Mouse (Mus musculus) embryonic facial prominence, embryonic 14.5 days (tissue): ENCODE results near the gene Myom3. TPM values are rescaled to one million over a fixed set of nuclear protein-coding genes. Genes with fewer than 3 reads are reported as not detected.

ENCODE experiments used
- ATAC-seq: fragments of 200-750 bp; cut with Nextera tagmentation; 2 replicates; pipeline ENCODE4 v1.8.0; 2017; ENCODE audit warnings: low read depth, moderate number of reproducible peaks, moderate TSS enrichment
- DNase-seq: peaks from one replicate; pipeline ENCODE4 v3.0.0-alpha.2; 2015; ENCODE audit warnings: low spot score
- H3K27ac ChIP-seq: fragments of 300-500 bp; sonication (generic); replicated peaks from 2 replicates; pipeline ENCODE4 v1.5.1; 2014; ENCODE audit warnings: low read depth, mild to moderate bottlenecking, low read length, moderate library complexity
- H3K27me3 ChIP-seq: fragments of 300-500 bp; sonication (generic); replicated peaks from 2 replicates; pipeline ENCODE4 v1.6.1; 2014; ENCODE audit warnings: low read length; ENCODE audit not compliant: control insufficient read depth, insufficient read depth
- H3K36me3 ChIP-seq: fragments of 300-500 bp; sonication (generic); 2 replicates; pipeline ENCODE4 v1.6.1; 2014; ENCODE audit warnings: low read length, mixed read lengths; ENCODE audit not compliant: control insufficient read depth, insufficient read depth
- H3K4me1 ChIP-seq: fragments of 300-500 bp; sonication (generic); 2 replicates; pipeline ENCODE4 v1.6.1; 2014; ENCODE audit warnings: antibody characterized with exemption, low read length; ENCODE audit not compliant: control insufficient read depth, insufficient read depth
- H3K4me2 ChIP-seq: fragments of 300-500 bp; sonication (generic); 2 replicates; pipeline ENCODE4 v1.6.1; 2014; ENCODE audit warnings: low read depth, mild to moderate bottlenecking, low read length, moderate library complexity, mixed read lengths
- H3K4me3 ChIP-seq: fragments of 300-500 bp; sonication (generic); 2 replicates; pipeline ENCODE4 v1.5.1; 2014; ENCODE audit warnings: low read depth, mild to moderate bottlenecking, low read length
- H3K9ac ChIP-seq: fragments of 300-500 bp; sonication (generic); 2 replicates; pipeline ENCODE4 v1.6.1; 2014; ENCODE audit warnings: low read depth, mild to moderate bottlenecking, low read length, moderate library complexity, mixed read lengths
- H3K9me3 ChIP-seq: fragments of 300-500 bp; sonication (generic); 2 replicates; pipeline ENCODE4 v1.6.1; 2016; ENCODE audit warnings: low read length; ENCODE audit not compliant: control insufficient read depth
- WGBS: fragments of 180-500 bp; shearing (Covaris S2); extraction: QIAGEN DNeasy Blood & Tissue Kit; methylation state at CpG from one replicate; pipeline ENCODE4 v1.1.7; 2014; 5-methylcytosine and 5-hydroxymethylcytosine counted together
- polyA plus RNA-seq: library from polyadenylated mRNA; unstranded; fragments of >200 nt; fragmentation: Nextera tagmentation; extraction: Ambion mirVana; gene quantifications from 2 replicates; pipeline ENCODE4 v1.2.1, GENCODE M21; 2014

Gene Myom3
- polyA plus RNA-seq, 1 experiment from 2014 or later, result 10.2 TPM

GRCm38 (mm10) chr4:135765707-135766106 lies 6.2 kb downstream of the Myom3 start:
- H3K4me1 ChIP-seq, result no peaks in the 10 kb centered on the region
- no peak overlapping the region for H3K4me2 ChIP-seq
- no peak overlapping the region for H3K4me3 ChIP-seq
- no peak overlapping the region for H3K9ac ChIP-seq
- ATAC-seq (peak; percentile 39; the same call in 1 of the 2 replicates), DNase-seq (no peak)
- H3K27me3 ChIP-seq, result no peaks in the 10 kb centered on the region
- no peaks in the 10 kb centered on the region for H3K36me3 ChIP-seq
- 72% methylated on average over 8 of the region's 8 CpGs for WGBS
- no peaks in the 10 kb centered on the region for H3K9me3 ChIP-seq
- no peak overlapping the region for H3K27ac ChIP-seq

- no peak for DNase-seq
- no peak for ATAC-seq
- Histone ChIP-seq H3K9ac (no peak overlapping the region), H3K4me3 (no peak overlapping the region), H3K4me2 (no peak overlapping the region), H3K27me3 (no peaks in the 10 kb centered on the region), H3K27ac (no peak overlapping the region), H3K9me3 (no peaks in the 10 kb centered on the region), H3K36me3 (no peaks in the 10 kb centered on the region), H3K4me1 (no peaks in the 10 kb centered on the region)
- WGBS, result 63% methylated on average over 3 of the region's 3 CpGs
These were observed 7.5 kb downstream of the Myom3 start for GRCm38 (mm10) chr4:135766976-135767375.

- 57% methylated on average over 14 of the region's 14 CpGs for WGBS
- DNase-seq, result no peak
These were observed 9.3 kb downstream of the Myom3 start for GRCm38 (mm10) chr4:135768572-135769526.

GRCm38 (mm10) chr4:135770611-135771305 lies 11.2 kb downstream of the Myom3 start:
- Histone ChIP-seq H3K36me3 (no peaks in the 10 kb centered on the region), H3K27me3 (no peaks in the 10 kb centered on the region), H3K27ac (no peak overlapping the region), H3K4me3 (no peak overlapping the region), H3K9ac (no peak overlapping the region), H3K4me2 (no peak overlapping the region), H3K9me3 (no peaks in the 10 kb centered on the region), H3K4me1 (no peaks in the 10 kb centered on the region)
- ATAC-seq, result no peak
- WGBS, result 81% methylated on average over 18 of the region's 18 CpGs
- DNase-seq, result no peak

More at GRCm38 (mm10) chr4:135768572-135769526, 9.3 kb downstream of the Myom3 start:
- Histone ChIP-seq H3K27me3 (no peaks in the 10 kb centered on the region), H3K36me3 (no peaks in the 10 kb centered on the region), H3K27ac (no peak overlapping the region), H3K9me3 (no peaks in the 10 kb centered on the region), H3K4me3 (no peak overlapping the region), H3K9ac (no peak overlapping the region), H3K4me2 (no peak overlapping the region), H3K4me1 (no peaks in the 10 kb centered on the region)
- ATAC-seq, result no peak

DNA sequence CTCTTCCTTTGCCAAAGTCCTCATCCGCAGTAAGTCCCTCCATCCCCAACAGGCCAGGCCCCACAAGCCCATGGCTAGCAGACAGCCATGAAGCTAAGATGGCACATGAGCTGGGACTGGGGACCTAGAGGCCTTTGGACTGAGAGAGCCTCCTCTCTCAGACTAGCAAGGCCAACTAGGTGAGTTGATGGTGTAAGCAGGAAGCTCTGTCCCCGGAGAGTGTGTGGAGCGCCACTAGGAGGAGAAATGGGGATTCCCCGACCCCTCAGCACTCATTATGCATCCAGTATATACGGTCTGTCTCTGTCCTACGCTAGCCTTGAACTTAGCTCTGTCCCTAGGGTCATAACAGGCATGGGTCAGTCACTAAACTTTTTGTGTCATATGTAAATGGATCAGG lies 12.1 kb downstream of the Myom3 start:
- DNase-seq (no peak), ATAC-seq (no peak)
- Histone ChIP-seq H3K4me1 (no peaks in the 10 kb centered on the region), H3K9me3 (no peaks in the 10 kb centered on the region), H3K4me2 (no peak overlapping the region), H3K36me3 (no peaks in the 10 kb centered on the region), H3K9ac (no peak overlapping the region), H3K4me3 (no peak overlapping the region), H3K27me3 (no peaks in the 10 kb centered on the region), H3K27ac (no peak overlapping the region)
- 79% methylated on average over 6 of the region's 6 CpGs for WGBS

DNA sequence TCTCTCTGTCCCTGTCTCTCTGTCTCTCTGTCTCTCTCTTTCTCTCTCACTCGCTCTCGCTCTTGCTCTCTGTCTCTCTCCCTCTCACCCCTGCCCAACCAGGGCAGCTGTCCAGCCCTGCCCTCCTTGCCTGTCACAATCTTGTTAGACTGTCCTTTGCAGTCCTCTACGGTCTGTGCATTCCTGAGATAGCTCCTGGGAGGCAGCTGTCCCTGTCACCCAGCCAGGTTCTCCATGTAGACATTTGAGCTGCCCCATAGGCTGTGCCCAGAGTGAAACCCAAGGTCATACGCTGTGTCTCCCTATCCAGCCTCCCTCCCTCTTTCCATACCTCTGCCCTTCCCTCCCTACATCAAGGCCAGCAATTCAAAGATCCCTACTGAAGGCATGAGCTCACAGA lies 13.2 kb downstream of the Myom3 start:
- DNase-seq (peak; percentile 73), ATAC-seq (peak; percentile 76)
- 64% methylated on average over 4 of the region's 4 CpGs for WGBS
- H3K27ac ChIP-seq, result no peak overlapping the region
- no peak overlapping the region for H3K4me2 ChIP-seq
- H3K36me3 ChIP-seq, result no peaks in the 10 kb centered on the region
- H3K4me1 ChIP-seq, result no peaks in the 10 kb centered on the region
- H3K9me3 ChIP-seq, result no peaks in the 10 kb centered on the region
- no peaks in the 10 kb centered on the region for H3K27me3 ChIP-seq
- no peak overlapping the region for H3K4me3 ChIP-seq
- H3K9ac ChIP-seq, result no peak overlapping the region

GRCm38 (mm10) chr4:135774496-135774895 lies 15.0 kb downstream of the Myom3 start:
- ATAC-seq, result peak; percentile 51; the same call in 1 of the 2 replicates
- WGBS, result 48% methylated on average over 8 of the region's 8 CpGs
- no peaks in the 10 kb centered on the region for H3K36me3 ChIP-seq

DNA sequence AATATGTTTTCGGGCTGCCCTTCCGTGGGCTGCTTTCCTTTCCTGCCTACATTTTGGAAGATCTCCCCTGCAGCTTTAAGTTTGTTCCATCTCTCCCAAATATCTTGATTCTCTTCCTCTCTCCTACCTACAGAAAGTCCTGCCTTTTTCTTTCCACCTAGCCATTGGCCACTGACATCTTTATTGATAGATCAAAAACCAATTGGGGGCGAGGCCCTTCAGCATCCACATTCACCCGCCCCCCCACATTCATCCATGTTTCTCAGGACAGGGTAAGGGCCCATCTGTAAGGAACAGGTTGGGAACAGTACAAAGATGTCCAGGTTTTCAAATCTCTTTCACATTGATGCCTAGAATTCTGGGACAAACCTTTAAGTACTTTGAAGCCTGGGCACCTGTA lies 17.3 kb downstream of the Myom3 start:
- H3K27ac ChIP-seq, result no peak overlapping the region
- no peak overlapping the region for H3K4me3 ChIP-seq
- no peaks in the 10 kb centered on the region for H3K36me3 ChIP-seq
- no peak overlapping the region for H3K9ac ChIP-seq
- H3K27me3 ChIP-seq, result no peaks in the 10 kb centered on the region
- DNase-seq, result no peak
- H3K9me3 ChIP-seq, result no peaks in the 10 kb centered on the region
- no peak for ATAC-seq
- H3K4me2 ChIP-seq, result no peak overlapping the region
- H3K4me1 ChIP-seq, result 0 out of 2 replicates have a peak, but pooled peaks cover 3% of the 10 kb centered on the region
- WGBS, result 85% methylated on average over 4 of the region's 4 CpGs

More at GRCm38 (mm10) chr4:135774496-135774895, 15.0 kb downstream of the Myom3 start:
- Histone ChIP-seq H3K27ac (no peak overlapping the region), H3K27me3 (no peaks in the 10 kb centered on the region), H3K4me2 (no peak overlapping the region), H3K4me3 (no peak overlapping the region), H3K4me1 (no peaks in the 10 kb centered on the region), H3K9me3 (no peaks in the 10 kb centered on the region), H3K9ac (no peak overlapping the region)
- peak; percentile 46 for DNase-seq
